Mouse (Mus musculus): Measurements from ENCODE around the gene Wnt9a. TPM values are rescaled to one million over a fixed set of nuclear protein-coding genes. Genes with fewer than 3 reads are reported as not detected.

Gene Wnt9a
- polyA plus RNA-seq, 1 experiment from 2014 or later = 0.10 TPM

GRCm38 (mm10) chr11:59312060-59312459 is 5.3 kb downstream of the Wnt9a start:
- no peaks in the 10 kb centered on the region for H3K36me3 ChIP-seq (ENCODE audit: inconsistent target)
- no peak overlapping the region for H3K4me3 ChIP-seq (ENCODE audit: inconsistent target)
- H3K27ac ChIP-seq = no peak overlapping the region
- WGBS (ENCODE audit: missing documents) = 77% methylated on average over 6 of the region's 6 CpGs
- no peaks in the 10 kb centered on the region for H3K79me2 ChIP-seq (ENCODE audit: inconsistent target)

DNA sequence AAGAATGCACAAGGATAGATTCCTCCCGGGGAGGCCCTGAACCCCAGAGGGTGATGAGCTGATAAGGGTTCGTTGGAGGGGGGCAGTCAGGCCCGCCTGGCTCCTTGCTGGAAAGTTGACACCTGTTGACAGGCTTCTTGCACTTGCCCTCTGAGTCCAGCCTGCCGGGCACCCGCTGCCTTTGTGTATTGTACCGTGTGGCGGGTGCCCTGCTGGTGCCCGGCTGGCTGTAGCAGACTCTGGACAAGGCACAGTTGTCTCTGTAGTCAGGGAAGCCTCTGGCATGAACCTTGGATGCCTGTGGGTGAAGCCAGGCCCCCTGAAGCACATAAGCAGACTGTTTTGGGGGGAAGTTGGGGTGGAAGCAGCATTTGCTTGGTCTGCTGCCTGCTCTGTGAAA is 5.8 kb downstream of the Wnt9a start:
- Histone ChIP-seq H3K27ac (no peak overlapping the region), H3K36me3 (ENCODE audit: inconsistent target) (no peaks in the 10 kb centered on the region), H3K79me2 (ENCODE audit: inconsistent target) (no peaks in the 10 kb centered on the region), H3K4me3 (ENCODE audit: inconsistent target) (no peak overlapping the region)
- 68% methylated on average over 8 of the region's 8 CpGs for WGBS (ENCODE audit: missing documents)

DNA sequence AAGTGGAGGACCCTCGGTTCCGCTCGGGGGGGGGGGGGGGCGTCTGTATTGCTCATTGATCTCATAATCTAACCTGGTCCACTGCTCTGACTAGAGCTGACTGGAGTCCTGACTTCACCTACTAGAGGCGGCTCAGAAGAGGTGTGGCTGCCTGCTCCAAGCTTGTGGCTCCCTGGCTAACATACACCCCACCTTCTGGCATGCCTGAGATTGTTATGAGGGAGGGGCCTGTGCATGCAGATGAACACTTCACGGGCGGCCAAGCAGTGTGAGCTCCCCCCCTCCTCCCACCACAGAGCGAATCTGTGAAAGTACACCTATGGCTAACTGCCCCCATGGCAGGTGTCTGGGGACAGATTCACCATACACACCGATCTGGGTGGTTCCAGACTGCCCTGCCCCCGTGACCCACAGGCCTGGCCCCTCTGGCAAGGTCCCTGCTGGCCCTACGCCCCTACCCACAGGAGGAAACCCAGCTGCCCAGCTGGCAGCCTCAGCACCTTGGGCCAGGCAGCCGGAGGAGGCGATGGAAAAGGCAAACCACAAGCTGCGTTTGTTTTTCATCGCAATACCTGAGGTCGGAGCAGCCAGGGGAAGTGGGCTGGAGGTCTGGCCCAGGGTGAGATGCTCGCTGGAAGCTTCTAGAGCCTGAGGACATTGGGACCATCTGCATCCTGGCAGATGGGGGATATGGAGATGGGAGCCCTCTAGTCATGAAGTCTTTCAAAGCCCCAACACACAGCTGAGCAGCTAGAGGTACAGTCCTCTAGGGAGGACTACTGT is 6.5 kb downstream of the Wnt9a start:
- H3K4me3 ChIP-seq (ENCODE audit: inconsistent target) = no peak overlapping the region
- H3K27ac ChIP-seq = no peak overlapping the region
- WGBS (ENCODE audit: missing documents) = 18% methylated on average over 16 of the region's 17 CpGs
- H3K79me2 ChIP-seq (ENCODE audit: inconsistent target) = no peaks in the 10 kb centered on the region
- no peaks in the 10 kb centered on the region for H3K36me3 ChIP-seq (ENCODE audit: inconsistent target)

DNA sequence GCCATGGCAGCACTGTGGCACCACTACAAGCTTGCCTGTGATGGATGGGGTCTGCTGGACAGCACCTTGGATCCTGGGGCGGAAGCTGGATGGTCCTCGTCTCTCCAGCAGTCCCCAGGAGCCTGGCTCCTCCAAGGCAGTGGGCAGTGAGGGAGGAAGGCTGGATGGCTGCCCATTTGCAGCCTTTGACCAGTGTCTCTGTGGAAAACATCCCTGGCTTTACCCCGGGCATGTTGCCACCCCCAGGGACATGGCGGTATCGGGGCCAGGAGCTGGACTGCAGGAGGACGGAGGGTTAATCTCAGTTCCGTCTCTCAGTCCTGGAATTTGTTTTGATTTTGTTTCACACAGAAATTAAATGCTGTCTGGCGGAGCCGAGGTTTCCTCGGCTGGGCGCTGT is 7.2 kb downstream of the Wnt9a start:
- H3K4me3 ChIP-seq (ENCODE audit: inconsistent target) = no peak overlapping the region
- no peak overlapping the region for H3K27ac ChIP-seq
- H3K36me3 ChIP-seq (ENCODE audit: inconsistent target) = no peaks in the 10 kb centered on the region
- no peaks in the 10 kb centered on the region for H3K79me2 ChIP-seq (ENCODE audit: inconsistent target)
- WGBS (ENCODE audit: missing documents) = 77% methylated on average over 11 of the region's 11 CpGs

DNA sequence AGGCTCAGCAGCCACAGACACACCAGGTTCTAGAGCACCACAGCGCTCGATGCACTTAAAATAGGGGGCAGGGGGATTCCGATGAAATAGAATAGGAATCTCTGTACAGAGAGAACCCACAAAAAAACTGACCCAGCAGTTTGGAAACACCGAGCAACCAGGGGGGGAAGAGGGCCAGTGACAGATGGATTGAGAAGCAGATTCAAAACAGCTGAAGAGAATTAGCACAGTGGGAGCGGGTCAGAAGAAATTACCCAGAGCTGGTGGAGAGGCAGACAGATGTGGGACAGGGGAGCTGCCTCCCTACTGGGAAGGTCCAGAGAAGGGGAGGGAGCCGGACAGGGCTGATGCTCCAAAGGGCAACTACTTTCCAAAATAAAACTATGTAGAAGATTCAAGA is 9.8 kb downstream of the Wnt9a start:
- Histone ChIP-seq H3K4me3 (ENCODE audit: inconsistent target) (no peak overlapping the region), H3K27ac (no peak overlapping the region), H3K79me2 (ENCODE audit: inconsistent target) (no peaks in the 10 kb centered on the region), H3K36me3 (ENCODE audit: inconsistent target) (no peaks in the 10 kb centered on the region)
- WGBS (ENCODE audit: missing documents) = 92% methylated on average over 6 of the region's 6 CpGs

GRCm38 (mm10) chr11:59322988-59323387 is 16.3 kb downstream of the Wnt9a start:
- 85% methylated on average over 3 of the region's 3 CpGs for WGBS (ENCODE audit: missing documents)
- Histone ChIP-seq H3K79me2 (ENCODE audit: inconsistent target) (no peaks in the 10 kb centered on the region), H3K27ac (no peak overlapping the region), H3K36me3 (ENCODE audit: inconsistent target) (no peaks in the 10 kb centered on the region), H3K4me3 (ENCODE audit: inconsistent target) (no peak overlapping the region)

GRCm38 (mm10) chr11:59324777-59325176 is 18.0 kb downstream of the Wnt9a start:
- H3K79me2 ChIP-seq (ENCODE audit: inconsistent target) = no peaks in the 10 kb centered on the region
- H3K36me3 ChIP-seq (ENCODE audit: inconsistent target) = no peaks in the 10 kb centered on the region
- WGBS (ENCODE audit: missing documents) = 78% methylated on average over 5 of the region's 5 CpGs
- H3K4me3 ChIP-seq (ENCODE audit: inconsistent target) = no peak overlapping the region
- H3K27ac ChIP-seq = no peak overlapping the region

GRCm38 (mm10) chr11:59327625-59328024 is 20.9 kb downstream of the Wnt9a start:
- H3K4me3 ChIP-seq (ENCODE audit: inconsistent target) = no peak overlapping the region
- H3K27ac ChIP-seq = no peak overlapping the region
- no peaks in the 10 kb centered on the region for H3K79me2 ChIP-seq (ENCODE audit: inconsistent target)
- WGBS (ENCODE audit: missing documents) = 92% methylated on average over 14 of the region's 18 CpGs
- no peaks in the 10 kb centered on the region for H3K36me3 ChIP-seq (ENCODE audit: inconsistent target)

GRCm38 (mm10) chr11:59329616-59330015 is 22.9 kb downstream of the Wnt9a start:
- no peak overlapping the region for H3K4me3 ChIP-seq (ENCODE audit: inconsistent target)
- no peaks in the 10 kb centered on the region for H3K79me2 ChIP-seq (ENCODE audit: inconsistent target)
- 93% methylated on average over 6 of the region's 6 CpGs for WGBS (ENCODE audit: missing documents)
- no peaks in the 10 kb centered on the region for H3K36me3 ChIP-seq (ENCODE audit: inconsistent target)
- H3K27ac ChIP-seq = no peak overlapping the region

- 63% methylated on average over 5 of the region's 5 CpGs for WGBS (ENCODE audit: missing documents)
- H3K4me3 ChIP-seq (ENCODE audit: inconsistent target) = no peak overlapping the region
- H3K79me2 ChIP-seq (ENCODE audit: inconsistent target) = no peaks in the 10 kb centered on the region
- no peak overlapping the region for H3K27ac ChIP-seq
- no peaks in the 10 kb centered on the region for H3K36me3 ChIP-seq (ENCODE audit: inconsistent target)
Observed at GRCm38 (mm10) chr11:59330560-59330959, 23.8 kb downstream of the Wnt9a start.

DNA sequence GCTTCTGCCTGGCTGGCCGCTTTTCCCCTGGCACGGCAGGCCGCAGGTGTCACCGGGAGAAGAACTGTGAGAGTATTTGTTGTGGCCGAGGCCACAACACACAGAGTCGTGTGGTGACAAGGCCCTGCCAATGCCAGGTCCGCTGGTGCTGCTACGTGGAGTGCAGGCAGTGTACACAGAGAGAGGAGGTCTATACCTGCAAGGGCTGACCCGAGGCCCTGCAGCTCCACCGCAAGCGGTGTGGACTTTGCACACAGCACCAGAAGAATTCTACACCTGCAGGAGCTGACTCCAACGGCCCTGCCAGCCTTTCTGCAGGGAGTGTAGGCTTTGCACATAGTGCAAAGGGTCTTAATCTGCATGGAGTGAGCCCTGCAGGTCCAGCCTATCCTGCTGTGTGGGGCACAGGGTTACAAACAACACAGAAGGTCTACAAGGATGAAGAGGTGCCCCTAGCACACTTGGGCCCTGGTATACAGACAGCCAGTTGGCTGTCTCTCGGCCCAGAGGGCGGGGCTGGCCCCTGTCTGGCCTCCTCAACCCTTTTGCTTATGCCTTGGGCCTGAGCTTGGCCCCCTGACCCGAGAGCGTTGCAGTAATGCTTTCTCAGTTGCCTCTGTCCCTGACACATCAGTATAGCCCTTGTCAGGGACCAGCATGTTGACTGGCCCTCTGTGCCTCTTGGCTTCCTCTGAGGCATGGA is 24.6 kb downstream of the Wnt9a start:
- H3K4me3 ChIP-seq (ENCODE audit: inconsistent target) = no peak overlapping the region
- WGBS (ENCODE audit: missing documents) = 93% methylated on average over 16 of the region's 16 CpGs

GRCm38 (mm10) chr11:59332938-59333337 is 26.2 kb downstream of the Wnt9a start:
- 73% methylated on average over 9 of the region's 9 CpGs for WGBS (ENCODE audit: missing documents)
- no peak overlapping the region for H3K27ac ChIP-seq
- H3K36me3 ChIP-seq (ENCODE audit: inconsistent target) = no peaks in the 10 kb centered on the region
- H3K79me2 ChIP-seq (ENCODE audit: inconsistent target) = no peaks in the 10 kb centered on the region
- H3K4me3 ChIP-seq (ENCODE audit: inconsistent target) = no peak overlapping the region

More for the DNA sequence above, 24.6 kb downstream of the Wnt9a start:
- Histone ChIP-seq H3K36me3 (ENCODE audit: inconsistent target) (no peaks in the 10 kb centered on the region), H3K79me2 (ENCODE audit: inconsistent target) (no peaks in the 10 kb centered on the region), H3K27ac (no peak overlapping the region)

GRCm38 (mm10) chr11:59335150-59335549 is 28.4 kb downstream of the Wnt9a start:
- no peaks in the 10 kb centered on the region for H3K79me2 ChIP-seq (ENCODE audit: inconsistent target)
- 93% methylated on average over 4 of the region's 4 CpGs for WGBS (ENCODE audit: missing documents)
- H3K36me3 ChIP-seq (ENCODE audit: inconsistent target) = no peaks in the 10 kb centered on the region
- H3K27ac ChIP-seq = no peak overlapping the region
- H3K4me3 ChIP-seq (ENCODE audit: inconsistent target) = no peak overlapping the region

DNA sequence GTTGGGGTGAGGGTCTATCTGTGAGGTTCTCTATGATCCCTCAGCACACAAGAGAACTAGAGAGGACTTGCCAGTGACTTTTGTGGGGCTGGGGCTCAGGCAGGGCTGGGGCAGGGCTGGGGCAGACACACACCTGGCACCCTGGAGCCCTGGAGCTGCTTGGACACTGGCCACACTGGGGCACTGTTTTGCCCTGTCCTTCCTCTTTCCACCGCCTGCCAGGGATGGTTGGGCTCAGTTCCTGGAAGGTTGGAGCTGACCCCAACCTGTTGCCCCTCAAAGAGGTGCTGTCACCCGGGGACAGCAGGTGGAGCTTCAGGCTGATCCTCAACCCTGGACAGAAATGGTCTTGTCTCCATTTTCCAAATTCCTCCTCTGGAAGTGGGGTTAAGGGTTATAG is 29.2 kb downstream of the Wnt9a start:
- no peaks in the 10 kb centered on the region for H3K79me2 ChIP-seq (ENCODE audit: inconsistent target)
- no peaks in the 10 kb centered on the region for H3K36me3 ChIP-seq (ENCODE audit: inconsistent target)
- H3K4me3 ChIP-seq (ENCODE audit: inconsistent target) = no peak overlapping the region
- H3K27ac ChIP-seq = no peak overlapping the region
- 48% methylated on average over 2 of the region's 2 CpGs for WGBS (ENCODE audit: missing documents)

- no peaks in the 10 kb centered on the region for H3K79me2 ChIP-seq (ENCODE audit: inconsistent target)
- no peak overlapping the region for H3K4me3 ChIP-seq (ENCODE audit: inconsistent target)
- WGBS (ENCODE audit: missing documents) = 82% methylated on average over 1 of the region's 1 CpGs
- no peaks in the 10 kb centered on the region for H3K36me3 ChIP-seq (ENCODE audit: inconsistent target)
- no peak overlapping the region for H3K27ac ChIP-seq
Observed at GRCm38 (mm10) chr11:59336381-59336780, 29.7 kb downstream of the Wnt9a start.

Data from macrophage (primary cell).